8 mouse cellular contexts compared by ENCODE assay signal in the genomic region with DNA sequence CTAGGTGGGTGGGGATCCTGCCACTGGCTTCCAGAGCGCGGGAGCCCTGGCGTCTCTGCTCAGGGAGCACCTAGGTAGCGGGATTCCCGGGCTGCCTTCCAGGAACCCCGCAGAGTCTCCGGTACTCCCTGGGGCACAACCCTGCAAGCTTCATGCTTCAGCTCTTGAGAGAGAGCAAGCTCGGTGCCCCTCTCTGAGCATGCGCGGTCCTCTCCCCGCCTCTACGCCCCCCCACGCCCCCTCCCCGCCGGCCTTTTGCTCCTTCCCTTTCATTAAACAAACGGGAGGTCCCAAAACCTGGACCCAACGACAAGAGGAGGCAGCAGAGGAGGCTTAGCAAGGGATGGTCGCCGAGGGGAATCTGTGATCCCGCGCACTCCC. TPM values are rescaled to one million over a fixed set of nuclear protein-coding genes. Genes with fewer than 3 reads are reported as not detected.
A peak's percentile ranks its signal among the peaks of the same experiment; 100 is the strongest.
DNase-seq lines count a peak whose midpoint lies in the region; ATAC-seq and TF ChIP-seq lines count a peak whose summit lies in the region.

A gene (plus strand): TSS at position 253 of the 381 bp plus-strand sequence.

- H3K36me3 ChIP-seq in lung, embryonic 16.5 days (ENCODE audit: control insufficient read depth, insufficient read depth, low read length): no peaks in the 10 kb centered on the region
- no peaks in the 10 kb centered on the region for H3K36me3 ChIP-seq in midbrain, embryonic 13.5 days

- TF ChIP-seq CTCF in lung, adult 2 months (IDR thresholded peaks at IDR 0.05; ENCODE audit: insufficient read depth, low read length): no peak

- peaks cover 9% of the 10 kb centered on the region; the same call in 1 of the 2 replicates for H3K4me1 ChIP-seq in lung, embryonic 16.5 days (replicated peaks; ENCODE audit: control insufficient read depth, insufficient read depth, low read length)
- H3K4me1 ChIP-seq in lung, adult 2 months (ENCODE audit: control insufficient read depth, insufficient read depth, low read length): no peaks in the 10 kb centered on the region
- H3K4me1 ChIP-seq in midbrain, embryonic 13.5 days (replicated peaks): peaks cover 40% of the 10 kb centered on the region

- no peak within 1 kb of the TSS for H3K27ac ChIP-seq in lung, embryonic 16.5 days (ENCODE audit: low read length)
- H3K27ac ChIP-seq in midbrain, embryonic 13.5 days: peak within 1 kb of the TSS; percentile 93

- ATAC-seq in lung, embryonic 16.5 days (ENCODE audit: low read depth): peak; percentile 83
- ATAC-seq in midbrain, embryonic 13.5 days: peak; percentile 87
- ATAC-seq in megakaryocyte progenitor cell, adult 5-6 weeks (replicated peaks; ENCODE audit: poor library complexity): no peak

- H3K27me3 ChIP-seq in lung, embryonic 16.5 days (ENCODE audit: control insufficient read depth, insufficient read depth, low read depth, low read length): peaks cover 24% of the 10 kb centered on the region
- peaks cover 11% of the 10 kb centered on the region for H3K27me3 ChIP-seq in midbrain, embryonic 13.5 days

- DNase-seq in lung, adult 2 months: no peak
- peak; percentile 81 for DNase-seq in embryo, embryonic 11 days
- DNase-seq in heart, postnatal 4 days: peak; percentile 57
- DNase-seq in layer of hippocampus, postnatal 14 days (ENCODE audit: low spot score in 2 of 2): peak; percentile 48 to 53
- DNase-seq in testis, postnatal 14 days (ENCODE audit: low spot score): peak; percentile 17

- TF ChIP-seq POLR2A in lung, adult 2 months (IDR thresholded peaks at IDR 0.05; ENCODE audit: borderline replicate concordance, extremely low read depth, low read depth, low read length): no peak

- H3K4me2 ChIP-seq in lung, embryonic 16.5 days (ENCODE audit: low read depth, low read length): peak within 1 kb of the TSS; percentile 76
- H3K4me2 ChIP-seq in midbrain, embryonic 13.5 days (replicated peaks): peak within 1 kb of the TSS; percentile 80

- no peaks in the 10 kb centered on the region for H3K9me3 ChIP-seq in lung, embryonic 16.5 days (ENCODE audit: control insufficient read depth, low read length)
- no peaks in the 10 kb centered on the region for H3K9me3 ChIP-seq in midbrain, embryonic 13.5 days

- peak within 1 kb of the TSS; percentile 63 for H3K4me3 ChIP-seq in lung, embryonic 16.5 days (ENCODE audit: low read length)
- no peak within 1 kb of the TSS for H3K4me3 ChIP-seq in lung, adult 2 months (replicated peaks; ENCODE audit: extremely low read depth, low read depth, low read length)
- peak within 1 kb of the TSS; percentile 83 for H3K4me3 ChIP-seq in midbrain, embryonic 13.5 days (replicated peaks)

- under 1% methylated on average over 16 of the region's 21 CpGs for WGBS in lung, embryonic 16.5 days
- WGBS in lung, adult 2 months: 1% methylated on average over 21 of the region's 21 CpGs
- WGBS in midbrain, embryonic 13.5 days: 0% methylated on average over 16 of the region's 21 CpGs

- H3K9ac ChIP-seq in lung, embryonic 16.5 days (ENCODE audit: low read length): peak within 1 kb of the TSS; percentile 59
- H3K9ac ChIP-seq in midbrain, embryonic 13.5 days (replicated peaks): peak within 1 kb of the TSS; percentile 85

RNA-seq across cellular contexts. Expression of the gene that starts here (rescaled TPM):
- 0.98 and 0.99 TPM in 2 replicates for polyA plus RNA-seq in lung, embryonic 16.5 days (2015; fragmentation: Nextera tagmentation; extraction: Ambion mirVana)
- 0.02 TPM in 1 of 2 replicates, not detected in the other for polyA plus RNA-seq in lung, adult 2 months (2012; rRNA removed)
- total RNA-seq in heart, postnatal 4 days (2021): 1 to 10 TPM; 4.0 to 4.4 TPM
- total RNA-seq in layer of hippocampus, postnatal 14 days (2021): 10 to 100 TPM; 23.0 to 23.5 TPM
- 38.9 and 42.7 TPM in 2 replicates for polyA plus RNA-seq in midbrain, embryonic 13.5 days (2015; fragmentation: Nextera tagmentation; extraction: Ambion mirVana)
- total RNA-seq in megakaryocyte progenitor cell, adult 5-6 weeks (2015): not detected in 2 replicates
- not detected in 2 replicates for total RNA-seq in megakaryocyte progenitor cell, adult 5-6 weeks (2017)

Comparison
In these comparisons a context has a peak if more than half of its experiments do, and no peak if none do; other contexts are left out.
1. RNA of the gene that starts here (total RNA-seq): 23.0 to 23.5 TPM in layer of hippocampus, postnatal 14 days and 4.0 to 4.4 TPM in heart, postnatal 4 days; not detected in megakaryocyte progenitor cell, adult 5-6 weeks; every median in the first group is over 4 times any median in the second.
2. RNA of the gene that starts here (total RNA-seq): 23.0 to 23.5 TPM in layer of hippocampus, postnatal 14 days; 4.0 to 4.4 TPM in heart, postnatal 4 days; every median in the first group is over 4 times any median in the second.
3. RNA of the gene that starts here (polyA plus RNA-seq): 38.9 to 42.7 TPM in midbrain, embryonic 13.5 days; 0.98 to 0.99 TPM in lung, embryonic 16.5 days and 0.02 TPM in lung, adult 2 months; every median in the first group is over 10 times any median in the second.
4. Peak in ATAC-seq, H3K4me3 ChIP-seq, H3K9ac ChIP-seq and H3K4me2 ChIP-seq in lung, embryonic 16.5 days; RNA of the gene not detected or under 1 TPM.